Mouse (Mus musculus) thymus, adult 18-20 months (tissue): ENCODE measurements at regions not wholly inside any gene's neighbourhood (a gene's known extent, or its start where the extent isn't known, plus 50 kb on each side); places are given as distances from the start of the nearest gene placed in this dataset.
"Not testable (repeated sequence)": the region's sequence is repeated elsewhere in the genome, so short reads cannot be mapped to it uniquely, and the experiment has no call there.

Experiments used
- DNase-seq, 2 experiments: peaks; one replicate each; pipeline ENCODE4 v3.0.0; 2022; ENCODE audit warnings: mixed read lengths in 2 of 2

GRCm38 (mm10) chr8:55558751-55559150, 348.0 kb downstream of the Adam29 start:
- DNase-seq, result not testable (repeated sequence)

- no peak for DNase-seq
Measured at GRCm38 (mm10) chr8:55538868-55539267, 367.9 kb downstream of the Adam29 start.

GRCm38 (mm10) chr8:55529397-55529796, 377.4 kb downstream of the Adam29 start:
- DNase-seq, result not testable (repeated sequence)

GRCm38 (mm10) chr8:55519151-55519550, 387.6 kb downstream of the Adam29 start:
- DNase-seq, result peak in 1 of 2 experiments; percentile 11

- no peak for DNase-seq
Measured at GRCm38 (mm10) chr8:55477336-55477735, 429.4 kb downstream of the Adam29 start.

- no peak for DNase-seq
Measured at GRCm38 (mm10) chr8:55476923-55477322, 429.8 kb downstream of the Adam29 start.

GRCm38 (mm10) chr8:55472386-55472785, 434.4 kb downstream of the Adam29 start:
- DNase-seq, result no peak

GRCm38 (mm10) chr8:55466771-55467170, 440.0 kb downstream of the Adam29 start:
- DNase-seq, result not testable (repeated sequence)

GRCm38 (mm10) chr8:55465951-55466350, 440.8 kb downstream of the Adam29 start:
- not testable (repeated sequence) for DNase-seq

GRCm38 (mm10) chr8:55465419-55465818, 441.3 kb downstream of the Adam29 start:
- DNase-seq, result no peak

- no peak for DNase-seq
Measured at GRCm38 (mm10) chr8:55464855-55465169, 441.9 kb downstream of the Adam29 start.

GRCm38 (mm10) chr8:55464036-55464854, 442.5 kb downstream of the Adam29 start:
- no peak for DNase-seq

GRCm38 (mm10) chr8:55460790-55461189, 446.0 kb downstream of the Adam29 start:
- not testable (repeated sequence) for DNase-seq

GRCm38 (mm10) chr8:55457436-55457835, 449.3 kb downstream of the Adam29 start:
- DNase-seq, result no peak
